Mouse (Mus musculus): ENCODE results near the gene BC051019.

DNA sequence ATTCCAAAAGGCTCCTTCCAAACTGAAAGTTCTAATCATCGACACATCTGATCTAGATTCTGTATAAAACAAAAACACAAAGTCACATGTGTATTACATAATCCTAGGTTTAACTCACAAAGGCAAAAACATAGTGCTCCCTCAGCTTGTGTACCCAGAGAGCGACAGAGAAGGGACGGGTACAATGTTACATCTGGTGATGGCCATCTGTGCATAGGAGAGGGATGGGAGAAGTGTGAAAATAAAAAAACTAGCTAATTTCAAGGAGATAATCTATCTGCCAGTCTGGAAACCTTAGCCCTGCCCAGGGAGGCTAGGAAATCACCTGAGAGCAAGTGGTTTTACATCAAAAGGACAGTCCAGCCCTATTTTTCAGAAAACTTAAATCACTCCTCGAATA, 61.0 kb downstream of the BC051019 start:
- TF ChIP-seq GATA1 (IDR thresholded peaks at IDR 0.05; ENCODE audit: borderline replicate concordance, low read length) = no peak
- TF ChIP-seq FLI1 (IDR thresholded peaks at IDR 0.05; ENCODE audit: low read length) = no peak

Measured in megakaryocyte, embryonic 14.5 days (primary cell).